Mouse (Mus musculus) heart, embryonic 15.5 days (tissue): ENCODE results near the gene Olfr1014. TPM values are rescaled to one million over a fixed set of nuclear protein-coding genes. Genes with fewer than 3 reads are reported as not detected.

Source experiments
- polyA plus RNA-seq: library from polyadenylated mRNA; unstranded; fragments of >200 nt; fragmentation: Nextera tagmentation; extraction: Ambion mirVana; gene quantifications from 2 replicates; pipeline ENCODE4 v1.2.1, GENCODE M21; 2015

Olfr1014 gene
- polyA plus RNA-seq, 1 experiment from 2014 or later: not detected

Other genes with a start within 250 kb of the Olfr1014 start
- gene Olfr996, start 193.5 kb upstream of the Olfr1014 start, polyA plus RNA-seq: not detected in 2 replicates
- not detected in 2 replicates for gene Olfr998, start 183.8 kb upstream of the Olfr1014 start, polyA plus RNA-seq
- not detected in 2 replicates for gene Olfr1000, start 160.8 kb upstream of the Olfr1014 start, polyA plus RNA-seq
- gene Olfr1002, start 122.0 kb upstream of the Olfr1014 start, polyA plus RNA-seq: not detected in 2 replicates
- not detected in 2 replicates for gene Olfr154, start 108.3 kb upstream of the Olfr1014 start, polyA plus RNA-seq
- not detected in 2 replicates for gene Olfr1006, start 93.9 kb upstream of the Olfr1014 start, polyA plus RNA-seq
- not detected in 2 replicates for gene Olfr1008, start 83.3 kb upstream of the Olfr1014 start, polyA plus RNA-seq
- not detected in 2 replicates for gene Olfr1009, start 57.3 kb upstream of the Olfr1014 start, polyA plus RNA-seq
- gene Olfr1012, start 9.9 kb upstream of the Olfr1014 start, polyA plus RNA-seq: not detected in 2 replicates
- gene Olfr1013, start 5.6 kb upstream of the Olfr1014 start, polyA plus RNA-seq: not detected in 2 replicates
- not detected in 2 replicates for gene Olfr1015, start 9.3 kb downstream of the Olfr1014 start, polyA plus RNA-seq
- not detected in 2 replicates for gene Olfr1016, start 29.8 kb downstream of the Olfr1014 start, polyA plus RNA-seq
- gene Olfr1018, start 45.8 kb downstream of the Olfr1014 start, polyA plus RNA-seq: not detected in 2 replicates
- not detected in 2 replicates for gene Olfr1019, start 72.8 kb downstream of the Olfr1014 start, polyA plus RNA-seq
- gene Olfr1020, start 74.3 kb downstream of the Olfr1014 start, polyA plus RNA-seq: not detected in 2 replicates
- not detected in 2 replicates for gene Olfr1022, start 95.9 kb downstream of the Olfr1014 start, polyA plus RNA-seq
- not detected in 2 replicates for gene Olfr1023, start 112.9 kb downstream of the Olfr1014 start, polyA plus RNA-seq
- gene Olfr1024, start 132.3 kb downstream of the Olfr1014 start, polyA plus RNA-seq: not detected in 2 replicates
- not detected in 2 replicates for gene Olfr1025-ps1, start 142.5 kb downstream of the Olfr1014 start, polyA plus RNA-seq
- not detected in 2 replicates for gene Olfr1026, start 148.8 kb downstream of the Olfr1014 start, polyA plus RNA-seq
- not detected in 2 replicates for gene Olfr1028, start 177.7 kb downstream of the Olfr1014 start, polyA plus RNA-seq
- gene Olfr1029, start 201.2 kb downstream of the Olfr1014 start, polyA plus RNA-seq: not detected in 2 replicates
- gene Olfr1030, start 206.6 kb downstream of the Olfr1014 start, polyA plus RNA-seq: not detected in 2 replicates
- gene Olfr1031, start 217.6 kb downstream of the Olfr1014 start, polyA plus RNA-seq: not detected in 2 replicates
- gene Olfr1032, start 232.8 kb downstream of the Olfr1014 start, polyA plus RNA-seq: not detected in 2 replicates
- 7.7 and 9.0 TPM in 2 replicates for gene Olfr1033, start 247.9 kb downstream of the Olfr1014 start, polyA plus RNA-seq